Mouse (Mus musculus): Measurements from ENCODE around the gene Park7.

Park7 gene

GRCm38 (mm10) chr4:150914290-150914733 lies at the start of gene Park7, which contains the start of gene Tnfrsf9:
Park7 (minus strand) TSS chr4:150914437.
Tnfrsf9 (plus strand) TSS chr4:150914562.
- DNase-seq (ENCODE audit: extremely low read depth, low read depth, low spot score) = no peak

GRCm38 (mm10) chr4:150963711-150964110 lies 49.5 kb upstream of the Park7 start:
- DNase-seq (ENCODE audit: extremely low read depth, low read depth, low spot score) = no peak

- no peak for DNase-seq (ENCODE audit: extremely low read depth, low read depth, low spot score)
Observed at GRCm38 (mm10) chr4:150962231-150962630, 48.0 kb upstream of the Park7 start.

DNA sequence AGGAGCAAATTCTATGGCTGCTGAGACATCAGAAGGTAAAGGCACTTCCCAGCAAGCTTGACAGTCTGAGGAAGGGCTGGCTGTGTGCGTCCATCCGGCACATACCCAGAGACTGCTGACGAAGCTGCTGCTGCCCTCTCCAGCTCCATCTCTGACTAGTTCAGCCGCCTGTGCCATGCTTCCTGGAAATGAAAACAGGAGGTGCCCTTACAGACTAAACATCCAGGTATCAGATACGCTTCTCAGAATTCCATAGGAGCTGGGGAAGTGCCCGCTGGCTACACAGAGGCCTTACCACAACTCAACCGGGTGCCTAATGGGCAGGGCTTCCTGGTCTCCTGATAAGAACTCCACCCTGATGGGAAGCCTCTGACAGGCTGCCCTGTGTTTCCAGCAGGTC lies 44.3 kb upstream of the Park7 start:
- no peak for DNase-seq (ENCODE audit: extremely low read depth, low read depth, low spot score)

DNA sequence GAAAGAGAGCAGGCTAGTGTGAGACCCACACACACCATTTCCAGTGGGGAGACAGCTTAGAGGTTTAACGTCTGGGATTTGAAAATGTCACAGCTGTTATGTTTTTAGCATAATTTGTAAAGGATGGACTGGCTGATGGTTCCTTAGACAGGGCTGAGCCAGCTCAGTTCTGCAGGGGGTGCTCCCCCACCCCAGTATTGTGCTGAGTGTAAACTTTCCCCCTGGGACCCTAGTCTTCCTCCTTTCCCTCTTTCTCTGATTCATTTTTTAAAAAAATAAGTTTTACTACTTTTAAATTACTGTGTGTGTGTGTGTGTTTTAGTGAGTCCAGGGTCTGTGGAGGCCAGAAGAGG lies 42.8 kb upstream of the Park7 start:
- DNase-seq (ENCODE audit: extremely low read depth, low read depth, low spot score) = no peak

GRCm38 (mm10) chr4:150956369-150957105 lies 42.3 kb upstream of the Park7 start:
- no peak for DNase-seq (ENCODE audit: extremely low read depth, low read depth, low spot score)

GRCm38 (mm10) chr4:150950972-150951371 lies 36.7 kb upstream of the Park7 start:
- no peak for DNase-seq (ENCODE audit: extremely low read depth, low read depth, low spot score)

- DNase-seq (ENCODE audit: extremely low read depth, low read depth, low spot score) = no peak
Observed at GRCm38 (mm10) chr4:150944707-150945106, 30.5 kb upstream of the Park7 start.

DNA sequence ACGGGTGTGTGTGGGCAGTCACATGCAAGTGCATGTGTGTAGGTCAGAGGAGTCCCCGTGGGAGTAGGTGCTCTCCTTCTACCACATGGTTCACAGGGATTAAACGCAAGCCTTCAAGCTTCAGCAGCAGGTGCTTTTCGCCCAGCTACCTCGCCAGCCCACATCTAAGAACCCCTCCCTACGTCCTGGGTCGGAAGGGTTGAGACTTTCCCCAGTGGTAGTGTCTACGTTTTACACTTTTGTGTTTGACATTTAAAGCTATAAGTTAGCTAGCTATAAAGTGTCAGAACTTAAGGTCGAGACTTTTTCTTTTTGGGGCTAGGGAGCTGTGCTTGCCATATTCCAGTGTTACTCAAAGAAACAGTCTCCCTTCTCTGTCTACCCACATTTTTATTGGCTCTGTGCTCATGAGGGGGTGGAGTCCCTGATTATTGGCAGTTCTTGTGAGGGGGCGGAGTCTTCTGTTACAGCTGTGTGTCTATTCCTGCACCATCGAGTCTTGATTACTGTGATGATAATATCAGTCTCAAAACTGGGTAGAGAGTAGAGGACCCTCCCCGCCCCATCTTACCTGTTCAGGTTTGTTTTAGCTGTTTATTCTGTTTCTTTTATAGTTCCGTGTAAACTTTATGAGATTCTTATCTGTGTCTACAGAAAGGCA lies 25.9 kb upstream of the Park7 start:
- DNase-seq (ENCODE audit: extremely low read depth, low read depth, low spot score) = no peak

DNA sequence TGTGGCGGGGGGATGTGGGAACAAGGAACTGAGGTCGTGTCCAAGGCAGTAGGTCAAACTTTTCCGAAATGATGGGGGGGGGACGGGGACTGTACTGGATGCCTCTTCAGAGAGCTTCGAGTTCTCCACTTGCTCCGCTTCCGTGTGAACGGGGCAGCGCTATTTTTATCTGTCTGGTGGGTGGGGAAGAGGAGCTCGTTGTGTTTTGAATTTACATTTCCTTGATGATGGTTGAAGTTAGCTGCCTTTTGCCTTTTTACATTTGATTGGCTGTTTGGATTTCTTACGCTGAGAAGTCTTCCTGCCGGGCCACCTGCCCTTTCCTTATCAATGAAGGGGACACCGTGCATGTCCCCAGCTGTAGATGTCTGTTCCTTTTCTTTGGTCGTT lies 23.8 kb upstream of the Park7 start:
- no peak for DNase-seq (ENCODE audit: extremely low read depth, low read depth, low spot score)

- no peak for DNase-seq (ENCODE audit: extremely low read depth, low read depth, low spot score)
Observed at GRCm38 (mm10) chr4:150937293-150938062, 23.2 kb upstream of the Park7 start.

- no peak for DNase-seq (ENCODE audit: extremely low read depth, low read depth, low spot score)
Observed at GRCm38 (mm10) chr4:150933503-150933902, 19.3 kb upstream of the Park7 start.

DNA sequence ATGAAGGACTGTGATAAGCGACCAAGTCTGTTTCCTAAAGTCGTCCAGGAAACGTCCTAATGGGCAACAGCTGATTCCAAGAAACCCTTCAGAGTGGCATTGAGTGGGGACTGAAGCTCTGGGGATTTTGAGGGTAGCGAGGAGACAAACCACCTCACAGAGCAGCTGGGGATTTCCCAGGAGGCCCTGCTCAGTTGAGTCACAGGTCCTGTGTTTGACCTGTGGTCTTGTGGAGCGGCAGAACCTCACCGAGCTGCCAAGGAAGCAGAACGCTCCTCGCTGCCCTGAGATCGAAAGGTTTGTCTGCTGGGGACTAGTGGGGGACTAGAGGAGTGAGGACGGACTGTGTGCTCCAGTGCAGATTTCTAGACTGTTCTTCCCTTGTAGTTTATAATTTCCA lies 13.6 kb upstream of the Park7 start:
- DNase-seq (ENCODE audit: extremely low read depth, low read depth, low spot score) = no peak

- DNase-seq (ENCODE audit: extremely low read depth, low read depth, low spot score) = no peak
Observed at GRCm38 (mm10) chr4:150926924-150927705, 12.9 kb upstream of the Park7 start.

DNA sequence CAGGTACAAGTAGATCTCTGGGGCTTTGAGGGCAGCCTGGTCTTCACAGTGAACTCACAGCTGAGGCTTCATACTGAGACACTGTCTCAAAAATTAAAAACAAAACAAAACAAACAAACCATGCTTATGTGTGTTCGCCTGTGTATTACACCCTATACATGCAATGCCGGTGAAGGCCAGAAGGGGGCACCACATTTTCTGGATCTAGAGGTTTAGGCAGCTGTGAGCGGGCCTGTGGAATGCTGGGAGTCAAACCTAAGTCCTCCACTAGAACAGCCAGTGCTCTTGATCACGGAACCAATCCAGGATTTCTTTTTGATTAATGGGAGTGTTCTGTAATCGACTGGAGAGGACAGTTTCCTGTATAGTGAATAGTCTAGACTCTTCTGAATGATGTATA lies 11.7 kb upstream of the Park7 start:
- DNase-seq (ENCODE audit: extremely low read depth, low read depth, low spot score) = no peak

GRCm38 (mm10) chr4:150924936-150925335 lies 10.7 kb upstream of the Park7 start:
- DNase-seq (ENCODE audit: extremely low read depth, low read depth, low spot score) = no peak

GRCm38 (mm10) chr4:150924308-150924707 lies 10.1 kb upstream of the Park7 start:
- DNase-seq (ENCODE audit: extremely low read depth, low read depth, low spot score) = no peak

GRCm38 (mm10) chr4:150921206-150921605 lies 7.0 kb upstream of the Park7 start:
- DNase-seq (ENCODE audit: extremely low read depth, low read depth, low spot score) = no peak

GRCm38 (mm10) chr4:150917336-150918027 lies 3.2 kb upstream of the Park7 start:
- no peak for DNase-seq (ENCODE audit: extremely low read depth, low read depth, low spot score)

GRCm38 (mm10) chr4:150915181-150915906 lies 1.1 kb upstream of the Park7 start:
- no peak for DNase-seq (ENCODE audit: extremely low read depth, low read depth, low spot score)

Data from fat pad, adult 2 months (tissue).